Mouse (Mus musculus): ENCODE measurements around the gene Slc31a2.

DNA sequence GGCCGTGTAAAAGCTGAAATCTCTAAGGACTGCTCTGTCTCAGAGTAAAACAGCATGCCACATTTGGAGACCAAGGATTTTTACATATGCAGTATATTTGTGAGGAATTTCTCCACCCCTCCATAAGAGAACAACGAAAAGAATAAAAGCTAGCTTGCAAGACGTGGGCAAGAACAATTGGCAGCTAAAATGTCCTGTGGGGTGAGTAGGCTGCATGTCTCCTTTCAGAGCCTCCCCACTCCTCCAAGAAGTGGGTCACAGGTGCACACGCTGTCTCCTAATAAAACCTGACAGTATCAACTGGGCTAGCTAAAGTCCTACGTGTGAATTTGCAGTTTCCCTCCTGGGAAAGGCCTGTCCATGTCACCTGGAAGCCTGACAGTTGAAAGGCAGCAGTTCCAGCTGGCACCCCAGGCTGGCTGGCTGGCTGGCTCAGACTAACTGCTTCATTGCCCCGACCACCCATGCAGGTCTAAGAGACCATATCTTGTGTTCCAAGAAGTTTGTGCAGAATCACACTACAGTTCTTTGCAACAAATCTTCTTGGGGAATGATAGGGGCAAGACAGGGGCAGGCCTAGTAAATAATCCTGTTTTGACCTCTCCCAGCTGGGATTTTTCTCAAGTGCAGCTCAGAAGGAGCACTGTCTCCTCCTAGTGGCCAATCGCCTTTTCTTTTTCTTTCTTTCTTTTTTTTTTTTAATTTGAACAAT, 927 bp downstream of the Slc31a2 start:
- peak; percentile 38; the same call in 1 of the 2 replicates for TF ChIP-seq CTCF (IDR thresholded peaks at IDR 0.05; ENCODE audit: low read depth)
- no peak for TF ChIP-seq EP300 (IDR thresholded peaks at IDR 0.05; ENCODE audit: low read depth)
